Mouse (Mus musculus): ENCODE data around the gene Det1.
A peak's percentile ranks its signal among the peaks of the same experiment; 100 is the strongest.

Gene Det1

GRCm38 (mm10) chr7:78854051-78854450 lies 7.0 kb upstream of the Det1 start:
- DNase-seq (ENCODE audit: low read depth, low spot score), result peak; percentile 2

GRCm38 (mm10) chr7:78846066-78846716 lies 872 bp downstream of the Det1 start:
- peak; percentile 20 for DNase-seq (ENCODE audit: low read depth, low spot score)

GRCm38 (mm10) chr7:78841601-78842000 lies 5.5 kb downstream of the Det1 start:
- no peak for DNase-seq (ENCODE audit: low read depth, low spot score)

GRCm38 (mm10) chr7:78837250-78837649 lies 9.8 kb downstream of the Det1 start:
- no peak for DNase-seq (ENCODE audit: low read depth, low spot score)

DNA sequence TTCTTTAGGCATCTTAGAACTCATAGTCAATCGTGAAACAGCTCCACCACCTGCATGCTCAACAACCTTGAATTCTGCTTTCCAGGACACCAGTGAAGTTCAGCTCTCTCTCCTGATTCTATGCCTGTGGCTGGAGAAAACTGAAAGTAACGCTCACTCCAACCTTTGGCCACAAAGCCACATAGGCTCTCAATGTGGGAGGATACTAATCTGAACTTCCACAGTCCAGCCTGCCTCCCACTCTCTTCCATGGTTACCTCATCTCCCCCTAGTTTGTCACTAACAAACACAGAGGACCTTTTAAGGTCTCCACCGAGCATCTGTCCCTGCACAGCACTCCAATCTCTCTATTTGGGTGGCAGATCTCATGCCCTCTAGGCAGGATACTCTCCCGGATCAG lies 11.4 kb downstream of the Det1 start:
- no peak for DNase-seq (ENCODE audit: low read depth, low spot score)

- DNase-seq (ENCODE audit: low read depth, low spot score), result no peak
These were observed 19.2 kb downstream of the Det1 start for GRCm38 (mm10) chr7:78827749-78828362.

- no peak for DNase-seq (ENCODE audit: low read depth, low spot score)
These were observed 20.2 kb downstream of the Det1 start for GRCm38 (mm10) chr7:78826682-78827385.

DNA sequence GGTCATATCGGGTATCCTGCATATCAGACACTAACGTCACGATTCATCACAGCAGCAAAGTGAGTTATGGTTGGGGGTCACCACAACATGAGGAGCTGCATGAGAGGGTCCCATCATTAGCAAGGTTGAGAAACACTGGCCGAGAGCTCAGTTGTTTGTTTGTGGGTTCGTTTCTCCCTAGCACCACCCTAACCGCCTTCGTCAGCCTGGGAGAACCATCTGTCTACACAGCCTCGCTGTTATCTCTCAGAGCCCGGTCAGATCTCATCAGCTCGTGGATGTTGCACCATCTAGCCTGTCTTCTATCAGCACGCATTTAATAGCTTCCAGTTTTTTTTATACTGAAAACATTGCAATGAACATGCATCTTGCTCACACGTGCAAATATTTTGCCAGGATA lies 28.7 kb downstream of the Det1 start:
- no peak for DNase-seq (ENCODE audit: low read depth, low spot score)

DNA sequence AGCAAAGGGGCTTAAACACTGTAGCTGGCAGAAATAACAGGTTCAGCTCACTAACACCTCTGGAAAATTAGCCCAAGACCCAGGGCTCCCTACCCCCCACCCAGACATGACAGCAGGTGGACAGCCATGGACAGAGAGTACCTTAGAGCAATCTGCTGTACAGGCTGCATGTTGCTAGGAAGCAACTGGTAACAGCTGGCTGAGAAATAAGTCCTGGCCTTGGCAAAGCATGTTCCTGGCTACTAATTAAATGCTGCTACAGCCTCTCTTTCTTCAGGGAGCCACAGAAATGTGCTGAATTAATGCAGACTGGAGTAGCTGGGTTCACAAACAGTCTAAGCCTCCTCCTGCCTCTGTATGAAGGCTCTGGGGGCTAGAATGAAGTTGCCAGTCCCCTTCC lies 32.3 kb downstream of the Det1 start:
- no peak for DNase-seq (ENCODE audit: low read depth, low spot score)

- DNase-seq (ENCODE audit: low read depth, low spot score), result no peak
These were observed 33.3 kb downstream of the Det1 start for GRCm38 (mm10) chr7:78813791-78814190.

DNA sequence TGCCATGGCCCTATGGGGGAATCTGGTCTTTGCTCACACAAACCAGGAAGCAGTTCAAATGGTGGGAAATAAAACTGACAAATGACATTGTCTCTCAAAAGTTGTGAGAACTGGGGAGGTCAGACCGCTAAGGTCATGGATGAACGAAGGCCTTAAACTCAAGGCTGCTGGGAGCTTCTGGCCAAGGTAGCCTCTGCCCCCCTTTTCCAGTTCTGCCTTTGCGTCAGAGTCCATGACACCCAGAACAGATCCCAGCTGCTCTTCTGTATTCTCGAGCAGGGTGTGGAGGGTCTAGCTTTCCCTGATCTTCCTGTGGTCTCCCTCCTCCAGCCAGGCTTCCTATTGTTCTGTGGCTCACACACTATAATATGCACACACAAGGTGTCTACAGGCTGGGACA lies 39.9 kb downstream of the Det1 start:
- DNase-seq (ENCODE audit: low read depth, low spot score), result no peak

DNA sequence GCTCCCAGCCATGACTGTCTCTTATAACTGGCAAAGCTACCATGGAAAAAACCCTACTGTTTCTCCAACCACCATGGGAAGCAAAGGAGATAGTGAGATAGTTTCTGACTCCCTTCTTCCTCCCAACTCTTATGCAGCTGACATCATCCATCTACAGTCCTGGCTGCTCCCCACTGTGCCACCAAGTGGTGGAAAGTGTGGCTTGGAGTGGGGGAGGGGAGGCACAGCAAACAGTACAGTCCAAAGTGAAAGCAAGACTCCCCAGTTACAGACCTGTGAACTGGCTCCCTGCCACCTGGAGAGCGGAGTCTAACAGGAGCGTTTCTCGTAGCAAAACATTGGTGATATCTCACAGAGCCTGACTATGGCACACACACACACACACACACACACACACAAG lies 43.2 kb downstream of the Det1 start:
- DNase-seq (ENCODE audit: low read depth, low spot score), result no peak

DNA sequence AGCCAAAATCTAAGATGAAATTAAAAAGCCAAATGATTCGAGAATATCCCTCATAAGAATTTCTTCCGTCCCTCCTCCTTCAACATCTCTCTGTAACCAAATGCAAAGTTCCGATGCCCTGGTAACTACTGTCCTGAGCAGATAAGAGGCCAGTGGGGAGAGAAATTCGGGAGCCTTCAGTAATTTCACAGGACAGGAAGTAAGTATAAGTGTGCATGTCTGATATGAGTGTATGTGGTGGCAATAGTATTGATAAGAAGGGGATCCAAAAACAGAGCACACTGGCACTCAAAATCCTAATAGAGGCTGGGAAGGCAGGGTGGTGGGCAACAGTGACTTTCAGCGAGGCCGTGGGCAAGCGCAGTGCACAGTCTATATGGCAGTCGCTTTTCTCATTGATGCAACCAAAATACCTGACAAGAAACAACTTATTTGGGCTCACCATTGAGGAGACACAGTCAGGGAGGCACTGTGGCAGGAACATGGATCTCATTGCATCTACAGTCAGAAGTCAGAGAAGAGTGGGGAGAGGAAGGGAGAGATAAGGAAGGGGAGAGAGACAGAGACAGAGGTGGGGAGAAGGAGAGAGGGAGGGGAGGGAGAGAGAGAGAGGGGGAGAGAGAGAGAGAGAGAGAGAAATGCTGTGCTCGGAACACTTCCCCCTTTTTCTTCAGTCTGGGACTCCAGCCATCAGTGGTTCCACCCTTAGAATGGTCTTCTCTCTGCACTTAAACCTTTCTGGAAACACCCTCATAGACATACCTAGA lies 47.1 kb downstream of the Det1 start:
- no peak for DNase-seq (ENCODE audit: low read depth, low spot score)

DNA sequence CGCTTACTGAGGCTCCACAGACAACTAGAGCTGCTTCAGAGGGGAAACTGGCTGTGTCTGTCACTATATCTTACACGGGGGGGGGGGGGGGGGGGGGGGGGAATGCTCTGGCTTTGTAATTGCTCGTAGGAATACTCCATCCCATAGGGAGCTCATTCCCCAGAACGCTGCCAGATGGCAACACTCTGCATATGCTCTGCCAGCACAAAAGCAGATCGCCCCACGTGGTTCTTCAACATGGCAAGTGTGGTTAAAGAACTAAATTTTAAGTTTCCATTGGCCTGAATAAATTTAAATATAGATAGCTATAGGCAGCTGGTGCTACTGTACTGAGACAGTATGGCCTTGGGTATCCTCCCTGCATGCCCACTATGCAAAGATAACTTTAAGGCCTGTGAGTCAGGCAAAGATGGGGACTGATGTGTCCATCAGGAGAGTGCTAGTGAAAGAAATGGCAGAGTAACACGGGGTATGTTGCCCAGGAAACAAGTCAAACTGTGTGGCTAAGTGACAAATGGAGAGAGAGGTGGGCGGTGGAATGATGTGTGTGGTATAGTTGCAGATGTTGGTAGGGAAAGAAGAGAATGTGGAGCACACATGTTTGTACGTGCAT lies 49.1 kb downstream of the Det1 start:
- DNase-seq (ENCODE audit: low read depth, low spot score), result no peak

DNA sequence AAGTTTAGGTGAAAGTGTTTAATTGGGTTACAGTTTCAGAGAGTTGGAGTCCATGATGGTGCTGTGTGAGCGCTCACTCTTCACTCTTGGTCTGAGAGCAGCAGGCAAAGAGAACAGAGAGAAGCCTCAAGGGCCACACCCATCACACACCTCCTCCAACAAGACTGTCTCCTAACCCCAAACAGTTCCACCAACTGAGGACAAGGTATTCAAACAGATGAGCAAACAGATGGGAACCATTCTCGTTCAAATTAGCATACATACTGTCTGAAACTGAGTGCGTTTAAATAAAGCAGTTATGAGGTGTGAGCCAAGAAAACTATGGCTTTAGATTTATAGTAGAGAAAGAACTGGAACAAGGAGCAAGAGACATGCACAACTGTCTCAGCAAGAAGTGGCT lies 50.4 kb downstream of the Det1 start:
- no peak for DNase-seq (ENCODE audit: low read depth, low spot score)

DNA sequence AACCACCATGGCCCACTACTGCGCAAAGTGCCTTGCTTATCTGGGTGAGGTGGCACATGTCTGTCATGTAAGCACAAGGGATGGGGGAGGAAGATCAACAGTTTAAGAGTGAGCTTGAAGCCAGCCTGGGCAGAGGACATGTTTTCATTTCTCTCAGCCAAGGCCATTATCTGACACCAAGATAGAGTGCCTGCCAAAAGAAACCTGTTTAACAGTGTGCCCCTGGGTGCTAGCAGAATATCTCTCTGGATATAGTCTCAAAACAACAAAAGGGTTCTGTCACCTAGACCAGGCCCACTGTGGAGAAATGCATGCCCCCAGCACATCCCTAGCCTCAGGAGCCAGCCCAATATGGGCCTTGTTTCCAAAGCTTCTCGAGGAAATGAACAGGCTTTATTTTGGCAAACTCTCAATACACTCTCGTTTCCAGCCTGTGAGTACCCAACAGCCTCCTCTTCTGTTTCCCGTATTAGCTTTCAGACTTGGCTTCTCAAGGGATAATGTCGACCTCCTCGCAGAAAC lies 52.4 kb downstream of the Det1 start:
- no peak for DNase-seq (ENCODE audit: low read depth, low spot score)

DNA sequence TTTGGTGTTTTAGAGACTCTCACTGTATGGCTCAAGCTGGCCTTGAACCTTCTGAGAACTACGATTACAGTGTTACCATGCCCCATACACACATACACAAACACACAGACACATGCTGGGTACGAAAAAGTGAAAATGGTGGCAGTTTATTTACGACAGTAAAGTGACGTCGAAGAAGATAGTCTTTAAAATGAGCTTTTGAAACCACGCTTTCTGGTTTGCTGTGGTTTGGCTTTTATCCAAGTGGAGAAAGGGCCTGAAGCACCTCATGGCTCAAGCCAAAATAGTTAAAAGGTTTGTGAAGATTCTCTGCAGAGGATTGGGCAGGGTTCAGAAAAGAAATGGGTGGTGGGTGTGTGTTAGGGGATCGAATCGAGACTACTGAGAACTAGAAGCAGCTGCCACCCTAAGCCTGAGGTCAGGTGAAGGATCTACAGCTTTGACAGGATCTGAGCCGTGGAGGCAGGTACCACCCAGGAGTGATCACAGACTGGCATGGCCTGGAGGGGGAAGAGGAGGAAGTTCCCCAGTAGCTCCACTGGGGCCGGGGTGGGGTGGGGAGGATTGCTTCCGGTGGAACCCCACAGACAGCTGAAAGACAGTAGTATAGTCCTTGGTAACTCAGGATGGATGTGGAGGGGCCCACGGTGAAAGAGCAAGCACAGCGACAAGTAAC lies 53.0 kb downstream of the Det1 start:
- no peak for DNase-seq (ENCODE audit: low read depth, low spot score)

DNA sequence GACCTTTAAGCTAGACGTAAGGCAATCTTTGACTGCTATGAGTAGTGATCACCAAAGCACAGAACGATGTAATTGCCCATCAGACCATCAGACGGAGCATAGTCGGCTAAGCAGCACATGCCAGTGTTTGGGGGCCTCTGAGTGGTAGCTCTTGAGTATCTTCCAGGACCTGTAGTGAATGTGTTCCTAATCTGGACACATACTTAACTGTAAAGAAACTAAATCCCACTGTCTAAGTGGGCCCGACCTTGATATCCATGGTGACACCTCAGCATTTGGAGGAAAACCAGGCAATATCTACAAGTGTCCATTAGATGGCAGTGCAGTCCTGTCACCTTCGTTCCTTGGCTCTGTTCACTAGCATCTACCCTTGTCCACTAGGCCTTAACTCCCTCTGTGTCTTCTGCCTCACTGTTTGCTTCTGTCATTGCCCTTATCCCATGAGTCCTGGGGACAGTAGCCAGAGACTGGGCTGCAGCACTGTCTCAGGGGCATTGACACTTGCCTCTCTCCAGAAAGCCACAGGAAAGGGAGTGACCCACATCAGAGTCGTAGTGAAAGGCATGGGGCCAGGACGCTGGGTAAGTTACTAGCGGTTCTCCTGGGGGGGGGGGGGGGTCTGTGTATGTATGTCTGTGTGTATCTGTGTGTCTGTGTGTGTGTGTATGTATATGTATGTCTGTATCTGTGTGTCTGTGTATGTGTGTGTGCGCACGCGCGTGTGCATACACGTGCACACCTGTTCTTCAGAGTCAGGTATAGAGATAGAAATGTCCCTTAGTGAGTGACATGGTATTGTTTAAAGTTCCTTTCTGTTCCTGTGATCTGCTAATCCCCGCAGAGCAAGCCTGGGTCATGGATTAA lies 55.5 kb downstream of the Det1 start:
- DNase-seq (ENCODE audit: low read depth, low spot score), result peak; percentile 83

DNA sequence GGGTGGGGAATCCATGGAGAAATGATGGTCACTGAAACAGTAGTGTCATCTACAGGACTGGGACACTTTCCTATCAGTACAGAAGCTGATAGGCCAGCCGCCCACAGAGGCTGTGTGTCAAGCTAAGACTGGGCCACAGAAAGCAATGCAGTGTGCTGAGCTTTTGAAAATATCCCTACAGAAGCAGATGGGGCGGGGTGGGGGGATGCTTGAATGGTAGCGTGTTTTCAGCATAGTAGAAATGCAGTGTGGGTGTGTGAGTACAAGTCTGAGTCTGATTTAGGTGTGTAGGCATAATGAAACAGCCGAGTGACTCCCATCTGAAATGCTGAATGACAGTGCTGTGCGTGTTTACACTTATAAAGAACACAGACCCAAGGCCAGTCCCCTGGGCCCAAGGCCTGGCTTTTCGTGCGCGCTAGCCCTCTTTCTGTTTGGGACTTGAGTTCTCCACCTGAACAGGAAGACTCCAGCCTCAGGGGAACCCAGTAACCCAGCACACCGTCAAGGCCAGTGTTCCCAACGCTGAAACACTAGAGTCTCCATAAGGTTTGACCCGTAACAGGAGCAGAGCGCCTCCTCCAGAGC lies 59.2 kb downstream of the Det1 start:
- DNase-seq (ENCODE audit: low read depth, low spot score), result no peak

GRCm38 (mm10) chr7:78785906-78786305 lies 61.2 kb downstream of the Det1 start:
- DNase-seq (ENCODE audit: low read depth, low spot score), result no peak
